Mouse (Mus musculus): Measurements from ENCODE around the gene Snd1. TPM values are rescaled to one million over a fixed set of nuclear protein-coding genes. Genes with fewer than 3 reads are reported as not detected.

Gene Snd1
- polyA plus RNA-seq, 1 experiment, result 190 TPM

DNA sequence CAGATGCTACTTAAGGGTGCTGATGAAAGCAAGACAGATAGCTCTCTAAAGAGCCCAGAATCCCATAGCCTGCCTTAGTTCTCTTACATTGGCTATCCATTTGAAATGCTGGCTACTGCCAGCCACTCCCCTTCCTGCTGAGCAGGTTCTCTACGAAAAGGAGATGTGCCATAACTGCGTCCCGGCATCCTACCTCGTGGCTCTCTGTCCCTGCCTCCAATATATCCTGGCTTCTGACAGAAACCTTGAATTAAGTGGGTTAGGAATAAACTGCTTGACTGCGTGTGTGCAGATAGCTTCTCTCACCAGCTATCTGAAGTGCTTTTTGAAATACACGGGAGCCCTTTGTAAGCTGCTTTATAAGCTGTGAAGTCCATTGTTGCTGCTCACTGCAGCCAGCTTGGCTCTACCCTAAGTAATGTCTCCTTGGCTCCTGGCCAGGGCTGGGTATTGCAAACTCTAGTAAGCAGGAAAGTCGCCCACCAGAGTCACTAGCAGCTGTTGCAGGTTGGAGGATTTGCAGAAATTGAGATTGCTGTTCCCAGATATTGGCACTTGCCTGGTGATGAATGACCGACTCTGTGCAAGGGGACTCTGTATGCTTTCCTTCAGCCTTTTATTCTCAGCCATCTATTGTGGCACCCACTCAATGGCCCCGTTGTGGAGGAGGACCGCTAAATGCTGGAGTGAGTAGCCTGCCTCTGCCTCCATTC is 281.5 kb downstream of the Snd1 start:
- Histone ChIP-seq H3K4me2 (ENCODE audit: low read depth) (no peak overlapping the region), H3ac (ENCODE audit: control insufficient read depth, insufficient read length) (no peak overlapping the region), H3K27me3 (ENCODE audit: control insufficient read depth, insufficient read depth, insufficient read length) (no peaks in the 10 kb centered on the region), H3K4me3 (no peak overlapping the region), H3K36me3 (ENCODE audit: control insufficient read depth, insufficient read depth) (peaks cover 5% of the 10 kb centered on the region), H3K79me2 (ENCODE audit: control insufficient read depth, insufficient read depth) (no peaks in the 10 kb centered on the region)
- TF ChIP-seq USF1 (IDR thresholded peaks at IDR 0.05; ENCODE audit: low read depth) (no peak), POLR2A (IDR thresholded peaks at IDR 0.05; ENCODE audit: insufficient read length, low read depth) (no peak), TCF3 (IDR thresholded peaks at IDR 0.05; ENCODE audit: insufficient read length, low read depth) (no peak), CEBPB (IDR thresholded peaks at IDR 0.05; ENCODE audit: insufficient read depth, poor library complexity, severe bottlenecking) (no peak), TCF12 (IDR thresholded peaks at IDR 0.05; ENCODE audit: insufficient read depth, poor library complexity, severe bottlenecking) (no peak), MAX (IDR thresholded peaks at IDR 0.05; ENCODE audit: low read depth) (no peak), POLR2AphosphoS2 (IDR thresholded peaks at IDR 0.05; ENCODE audit: insufficient read length, low read depth) (no peak), E2F4 (IDR thresholded peaks at IDR 0.05; ENCODE audit: insufficient read depth) (no peak), MYOG (IDR thresholded peaks at IDR 0.05; ENCODE audit: control insufficient read depth in 1 of 3, insufficient read depth in 1 of 3, insufficient read length in 2 of 3, low read depth in 2 of 3) (no peak), MYOD1 (IDR thresholded peaks at IDR 0.05; ENCODE audit: control insufficient read depth in 1 of 3, insufficient read length in 2 of 3, low read depth in 2 of 3) (no peak), REST (IDR thresholded peaks at IDR 0.05; ENCODE audit: insufficient read depth, insufficient read length) (no peak), SRF (IDR thresholded peaks at IDR 0.05; ENCODE audit: control insufficient read depth, insufficient read length, low read depth) (no peak)

DNA sequence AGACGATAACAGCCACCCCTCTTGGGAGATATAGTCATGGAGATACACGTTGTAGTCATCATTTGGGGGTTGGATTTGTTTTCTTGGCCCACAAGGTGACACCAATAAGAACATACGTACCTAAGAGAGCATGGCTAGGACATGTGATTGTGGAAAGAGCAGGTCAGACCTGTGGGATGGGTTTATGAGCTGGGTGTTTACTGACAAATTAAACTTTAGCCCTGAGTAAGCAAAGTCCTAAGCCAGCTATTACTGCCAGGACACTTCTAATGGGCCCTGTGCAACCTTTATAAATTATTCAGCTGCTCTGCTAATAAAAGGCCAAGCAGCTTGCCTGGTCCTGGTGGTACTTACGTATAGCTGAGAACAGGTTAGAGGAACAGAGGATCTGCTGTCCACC is 283.4 kb downstream of the Snd1 start:
- Histone ChIP-seq H3K4me3 (no peak overlapping the region), H3K27me3 (ENCODE audit: control insufficient read depth, insufficient read depth, insufficient read length) (no peaks in the 10 kb centered on the region), H3K4me2 (ENCODE audit: low read depth) (no peak overlapping the region), H3ac (ENCODE audit: control insufficient read depth, insufficient read length) (no peak overlapping the region), H3K36me3 (ENCODE audit: control insufficient read depth, insufficient read depth) (peaks cover 5% of the 10 kb centered on the region), H3K79me2 (ENCODE audit: control insufficient read depth, insufficient read depth) (no peaks in the 10 kb centered on the region)
- TF ChIP-seq POLR2AphosphoS2 (IDR thresholded peaks at IDR 0.05; ENCODE audit: insufficient read length, low read depth) (no peak), MYOG (IDR thresholded peaks at IDR 0.05; ENCODE audit: control insufficient read depth in 1 of 3, insufficient read depth in 1 of 3, insufficient read length in 2 of 3, low read depth in 2 of 3) (no peak), E2F4 (IDR thresholded peaks at IDR 0.05; ENCODE audit: insufficient read depth) (no peak), TCF12 (IDR thresholded peaks at IDR 0.05; ENCODE audit: insufficient read depth, poor library complexity, severe bottlenecking) (no peak), SRF (IDR thresholded peaks at IDR 0.05; ENCODE audit: control insufficient read depth, insufficient read length, low read depth) (no peak), MYOD1 (IDR thresholded peaks at IDR 0.05; ENCODE audit: control insufficient read depth in 1 of 3, insufficient read length in 2 of 3, low read depth in 2 of 3) (no peak), TCF3 (IDR thresholded peaks at IDR 0.05; ENCODE audit: insufficient read length, low read depth) (no peak), REST (IDR thresholded peaks at IDR 0.05; ENCODE audit: insufficient read depth, insufficient read length) (no peak), MAX (IDR thresholded peaks at IDR 0.05; ENCODE audit: low read depth) (no peak), POLR2A (IDR thresholded peaks at IDR 0.05; ENCODE audit: insufficient read length, low read depth) (no peak), CEBPB (IDR thresholded peaks at IDR 0.05; ENCODE audit: insufficient read depth, poor library complexity, severe bottlenecking) (no peak), USF1 (IDR thresholded peaks at IDR 0.05; ENCODE audit: low read depth) (no peak)

DNA sequence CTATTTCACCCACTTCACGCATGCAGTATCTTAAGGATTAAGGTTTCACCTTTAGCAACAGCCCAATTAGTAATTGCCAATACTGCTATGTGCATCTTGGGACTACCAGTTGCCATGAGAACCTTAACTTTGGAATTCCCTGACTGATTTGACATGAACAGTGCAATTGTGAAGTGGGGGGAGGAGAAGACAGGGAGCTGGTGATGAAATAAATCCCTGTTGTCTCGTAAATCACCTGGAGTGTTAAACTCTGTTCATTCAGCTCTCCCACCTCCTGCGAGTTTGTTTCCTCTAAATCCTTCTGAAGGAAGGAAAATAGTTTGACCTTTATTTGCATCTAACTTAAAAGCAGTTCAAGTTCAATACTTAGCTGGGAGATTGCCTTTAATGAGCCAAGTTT is 286.8 kb downstream of the Snd1 start:
- Histone ChIP-seq H3K27me3 (ENCODE audit: control insufficient read depth, insufficient read depth, insufficient read length) (no peaks in the 10 kb centered on the region), H3K79me2 (ENCODE audit: control insufficient read depth, insufficient read depth) (no peaks in the 10 kb centered on the region), H3K36me3 (ENCODE audit: control insufficient read depth, insufficient read depth) (peaks cover 7% of the 10 kb centered on the region), H3ac (ENCODE audit: control insufficient read depth, insufficient read length) (no peak overlapping the region), H3K4me2 (ENCODE audit: low read depth) (no peak overlapping the region), H3K4me3 (no peak overlapping the region)
- TF ChIP-seq TCF12 (IDR thresholded peaks at IDR 0.05; ENCODE audit: insufficient read depth, poor library complexity, severe bottlenecking) (no peak), REST (IDR thresholded peaks at IDR 0.05; ENCODE audit: insufficient read depth, insufficient read length) (no peak), MYOG (IDR thresholded peaks at IDR 0.05; ENCODE audit: control insufficient read depth in 1 of 3, insufficient read depth in 1 of 3, insufficient read length in 2 of 3, low read depth in 2 of 3) (no peak), MYOD1 (IDR thresholded peaks at IDR 0.05; ENCODE audit: control insufficient read depth in 1 of 3, insufficient read length in 2 of 3, low read depth in 2 of 3) (no peak)

DNA sequence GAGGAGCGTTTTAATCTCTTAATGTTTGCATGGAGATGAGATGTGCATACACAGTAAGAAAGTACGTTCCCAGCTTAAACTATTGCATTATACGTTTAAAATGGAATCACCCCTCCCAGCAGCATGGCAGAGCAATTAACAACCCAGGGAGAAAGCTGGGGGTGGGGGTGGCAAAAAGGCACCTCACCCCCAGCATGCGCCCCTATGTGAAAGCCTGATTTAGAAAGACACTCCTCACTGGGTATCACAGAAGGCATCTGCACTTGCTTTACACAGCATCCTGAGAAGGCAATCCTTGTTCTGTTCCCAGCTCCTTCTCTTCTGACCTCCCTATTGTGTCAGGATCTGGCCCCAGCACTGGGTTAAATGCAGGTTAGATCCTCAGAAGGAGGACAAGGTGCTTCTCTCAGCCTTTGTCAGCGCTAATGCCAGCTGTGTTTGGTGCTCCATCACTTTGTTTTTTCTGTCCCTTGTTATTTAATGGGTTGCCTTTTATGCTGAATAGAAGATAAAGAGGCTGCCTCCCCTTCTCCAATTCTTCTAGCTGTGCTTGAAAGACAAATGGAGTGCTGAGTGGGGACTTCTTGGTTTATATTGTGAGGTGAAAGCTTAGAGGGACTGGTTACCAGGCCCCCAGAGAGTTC is 287.3 kb downstream of the Snd1 start:
- Histone ChIP-seq H3K36me3 (ENCODE audit: control insufficient read depth, insufficient read depth) (peaks cover 7% of the 10 kb centered on the region), H3K4me2 (ENCODE audit: low read depth) (no peak overlapping the region), H3K79me2 (ENCODE audit: control insufficient read depth, insufficient read depth) (no peaks in the 10 kb centered on the region), H3K27me3 (ENCODE audit: control insufficient read depth, insufficient read depth, insufficient read length) (no peaks in the 10 kb centered on the region), H3K4me3 (no peak overlapping the region), H3ac (ENCODE audit: control insufficient read depth, insufficient read length) (no peak overlapping the region)
- no peak for TF ChIP-seq USF1 (IDR thresholded peaks at IDR 0.05; ENCODE audit: low read depth)
- no peak for TF ChIP-seq MYOD1 (IDR thresholded peaks at IDR 0.05; ENCODE audit: control insufficient read depth in 1 of 3, insufficient read length in 2 of 3, low read depth in 2 of 3)
- no peak for TF ChIP-seq POLR2A (IDR thresholded peaks at IDR 0.05; ENCODE audit: insufficient read length, low read depth)
- TF ChIP-seq MAX (IDR thresholded peaks at IDR 0.05; ENCODE audit: low read depth), result no peak
- TF ChIP-seq MYOG (IDR thresholded peaks at IDR 0.05; ENCODE audit: control insufficient read depth in 1 of 3, insufficient read depth in 1 of 3, insufficient read length in 2 of 3, low read depth in 2 of 3), result no peak
- TF ChIP-seq TCF3 (IDR thresholded peaks at IDR 0.05; ENCODE audit: insufficient read length, low read depth), result no peak
- no peak for TF ChIP-seq SRF (IDR thresholded peaks at IDR 0.05; ENCODE audit: control insufficient read depth, insufficient read length, low read depth)
- no peak for TF ChIP-seq REST (IDR thresholded peaks at IDR 0.05; ENCODE audit: insufficient read depth, insufficient read length)
- no peak for TF ChIP-seq CEBPB (IDR thresholded peaks at IDR 0.05; ENCODE audit: insufficient read depth, poor library complexity, severe bottlenecking)
- no peak for TF ChIP-seq TCF12 (IDR thresholded peaks at IDR 0.05; ENCODE audit: insufficient read depth, poor library complexity, severe bottlenecking)
- TF ChIP-seq E2F4 (IDR thresholded peaks at IDR 0.05; ENCODE audit: insufficient read depth), result no peak
- no peak for TF ChIP-seq POLR2AphosphoS2 (IDR thresholded peaks at IDR 0.05; ENCODE audit: insufficient read length, low read depth)

Data from myocyte (in vitro differentiated cells).